Mouse (Mus musculus): ENCODE data around the gene Bhlhb9.

- TF ChIP-seq CTCF (IDR thresholded peaks at IDR 0.05; ENCODE audit: low read depth) (peak; percentile 68), EP300 (optimal IDR thresholded peaks at IDR 0.05) (no peak)
These were observed 35.7 kb upstream of the Bhlhb9 start for GRCm38 (mm10) chrX:135761707-135762106.

All from stomach, postnatal 0 days (tissue).